Mouse (Mus musculus) liver, embryonic 14.5 days (tissue): ENCODE measurements around the gene Pnmt.

Experiments
- CTCF ChIP-seq: IDR thresholded peaks from 2 replicates; pipeline ENCODE4 v1.5.1; 2016; ENCODE audit warnings: antibody characterized with exemption, low read depth, control low read depth
- EP300 ChIP-seq: IDR thresholded peaks from 2 replicates; pipeline ENCODE4 v1.6.1; 2016; ENCODE audit warnings: antibody characterized with exemption, low read depth

DNA sequence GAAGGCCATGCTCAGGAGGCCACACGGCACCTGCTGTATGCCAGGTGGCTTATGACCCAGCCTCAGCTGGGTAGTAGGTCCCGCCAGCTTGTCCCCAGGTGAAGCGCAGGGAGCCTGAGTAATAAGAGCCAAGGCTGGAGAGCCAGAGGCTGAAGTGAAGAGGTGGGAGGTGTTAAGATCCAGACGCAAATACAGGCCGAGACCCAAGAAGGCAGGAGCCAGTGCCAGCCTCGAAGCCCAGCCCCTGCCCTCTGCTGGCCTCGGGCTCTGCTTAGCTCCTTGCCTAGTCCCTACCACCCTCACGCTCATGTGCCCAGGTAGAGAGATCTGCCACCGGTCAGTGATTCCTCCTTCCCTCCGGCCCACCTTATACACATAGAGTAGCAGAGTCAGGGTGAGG, 2.0 kb downstream of the Pnmt start:
- TF ChIP-seq EP300 = no peak
- TF ChIP-seq CTCF = no peak
